Mouse (Mus musculus) heart, adult 9 months (tissue): ENCODE measurements at regions not wholly inside any gene's neighbourhood (a gene's known extent, or its start where the extent isn't known, plus 50 kb on each side); places are given as distances from the start of the nearest gene placed in this dataset.
"Not testable (repeated sequence)": the region's sequence is repeated elsewhere in the genome, so short reads cannot be mapped to it uniquely, and the experiment has no call there.

Experiments
- DNase-seq, 2 experiments: peaks; one replicate each; pipeline ENCODE4 v3.0.0; 2022; ENCODE audit warnings: low spot score in 2 of 2

DNA sequence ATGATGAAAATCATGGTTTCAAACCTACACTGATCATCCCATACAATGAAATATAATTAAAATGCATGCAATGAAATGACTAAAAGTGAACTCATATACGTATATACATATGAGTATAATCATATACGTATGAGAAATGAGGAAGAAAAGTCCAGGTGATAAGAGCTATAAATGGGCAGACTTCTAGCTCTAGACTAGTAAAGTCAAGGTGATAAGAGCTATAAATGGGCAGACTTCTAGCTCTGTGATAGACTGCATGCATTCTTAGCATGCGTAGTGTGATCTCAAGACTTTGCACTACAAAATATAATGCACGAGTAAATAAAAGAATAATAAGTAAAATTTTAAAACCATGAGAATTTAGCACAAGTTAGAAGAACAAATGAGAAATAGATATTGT, 606.2 kb upstream of the Gpc5 start:
- DNase-seq = no peak

DNA sequence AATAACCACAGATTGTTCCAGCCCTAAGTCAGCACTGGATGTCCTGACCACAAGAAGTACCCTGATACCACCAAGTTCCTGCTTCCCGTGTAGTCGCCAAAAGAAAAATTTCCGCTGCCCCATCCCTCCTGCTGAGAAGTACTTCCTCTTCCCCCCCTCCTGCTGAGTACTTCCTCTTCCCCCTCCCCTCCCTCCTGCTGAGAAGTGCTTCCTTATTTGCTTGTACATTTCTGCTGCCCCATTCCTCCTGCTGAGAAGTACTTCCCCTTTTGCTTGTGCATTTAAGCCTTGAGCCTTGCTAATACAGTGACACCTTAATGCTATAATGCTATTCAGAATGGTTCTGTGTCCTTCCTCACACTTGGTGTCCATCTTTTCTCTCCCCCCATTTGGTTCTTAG, 598.6 kb upstream of the Gpc5 start:
- not testable (repeated sequence) for DNase-seq

DNA sequence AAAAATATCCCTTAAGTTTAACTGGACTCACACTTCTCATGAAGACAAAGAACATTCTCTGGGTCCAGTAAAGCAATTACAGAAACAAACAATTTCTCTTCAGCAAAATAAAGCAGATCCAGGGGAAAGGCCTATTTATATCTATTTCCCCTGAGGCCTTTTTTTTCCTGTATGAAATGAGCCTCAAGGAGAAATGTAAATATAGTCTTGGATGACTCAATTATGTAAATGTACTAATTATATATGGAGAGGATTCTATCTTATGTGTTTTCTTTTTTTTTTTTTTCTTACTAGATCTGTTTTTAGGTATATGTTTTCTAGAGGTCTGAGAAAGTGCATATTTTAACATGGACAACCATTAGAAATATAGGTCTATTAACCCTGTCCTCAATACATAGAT, 587.0 kb upstream of the Gpc5 start:
- DNase-seq = no peak

DNA sequence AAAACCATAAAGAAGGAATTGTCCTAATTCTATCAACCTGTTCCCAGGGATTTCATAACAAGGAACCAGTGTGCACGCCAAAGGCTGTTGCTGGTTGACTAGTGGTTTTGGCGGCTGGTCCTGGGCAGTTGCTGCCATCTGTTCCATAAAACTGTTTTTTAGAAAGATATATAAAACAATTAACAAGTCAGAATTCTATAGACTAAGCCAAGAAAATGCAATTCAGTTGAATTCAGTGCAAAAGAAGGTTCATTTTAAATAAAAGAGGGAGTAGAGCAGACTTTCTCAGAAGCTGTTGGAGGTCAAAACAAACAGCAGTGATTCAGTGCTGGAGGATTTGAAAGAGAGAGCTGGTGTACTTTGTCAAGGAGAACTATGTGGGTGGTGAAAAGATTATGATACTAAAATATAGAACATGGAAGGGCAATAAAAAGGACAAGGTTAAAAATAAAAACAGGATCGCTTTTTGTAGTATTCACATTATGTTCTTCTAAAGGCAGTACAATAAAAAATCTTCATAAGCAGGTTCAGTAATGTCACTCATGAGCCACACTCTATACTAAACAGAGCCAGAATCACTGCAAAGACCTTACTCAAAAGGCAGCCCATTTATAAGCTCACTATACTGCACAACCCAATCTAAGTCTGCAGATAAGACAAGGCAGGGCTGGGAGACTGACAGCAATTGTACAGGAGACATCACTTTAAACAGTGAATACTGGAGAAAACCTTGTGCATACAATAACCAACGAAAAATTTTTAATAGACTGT, 543.9 kb upstream of the Gpc5 start:
- no peak for DNase-seq

DNA sequence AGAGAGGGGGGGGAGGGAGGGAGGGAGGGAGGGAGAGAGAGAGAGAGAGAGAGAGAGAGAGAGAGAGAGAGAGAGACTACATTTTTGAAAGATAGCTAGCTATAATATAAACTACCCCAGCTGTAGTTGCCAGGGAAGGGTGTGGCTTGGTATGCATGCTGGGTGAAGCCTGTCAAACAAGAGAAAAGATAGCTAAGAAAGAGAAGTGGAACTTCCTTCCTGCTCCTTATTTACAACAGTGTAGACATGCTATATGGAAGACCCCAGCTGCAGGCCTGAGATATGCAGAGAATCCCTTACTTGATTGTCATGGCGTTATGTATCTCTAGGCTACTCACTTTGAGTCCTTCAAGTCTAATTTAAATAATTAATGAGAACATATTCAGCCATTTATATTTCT, 542.9 kb upstream of the Gpc5 start:
- no peak for DNase-seq

DNA sequence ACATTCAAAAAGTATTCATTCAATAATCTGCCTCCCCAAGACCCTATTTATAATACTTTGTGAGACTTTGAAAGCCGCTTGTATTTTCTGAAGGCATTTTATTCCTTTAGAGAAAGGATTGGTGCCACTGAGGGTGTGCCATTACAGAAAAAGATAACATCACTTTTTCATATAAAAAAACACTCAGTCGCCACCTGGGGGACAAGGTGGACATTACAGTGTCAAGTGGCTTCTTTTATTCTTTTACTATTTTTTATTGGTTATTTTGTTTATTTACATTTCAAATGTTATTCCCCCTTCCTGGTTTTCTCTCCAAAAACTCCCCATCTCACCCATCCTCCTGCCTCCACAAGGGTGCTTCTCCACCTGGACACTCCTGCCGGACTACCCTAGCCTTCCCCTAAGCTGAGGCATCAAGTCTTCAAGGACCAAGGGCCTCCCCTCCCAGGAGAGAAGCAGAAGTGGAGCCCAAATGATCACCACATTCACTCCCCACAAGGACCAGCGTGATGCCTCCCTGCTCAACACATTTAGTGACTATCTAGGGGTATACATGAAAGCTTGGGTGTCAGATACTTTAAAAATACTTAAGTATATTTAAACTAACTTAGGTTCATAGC, 525.5 kb upstream of the Gpc5 start:
- DNase-seq = no peak

DNA sequence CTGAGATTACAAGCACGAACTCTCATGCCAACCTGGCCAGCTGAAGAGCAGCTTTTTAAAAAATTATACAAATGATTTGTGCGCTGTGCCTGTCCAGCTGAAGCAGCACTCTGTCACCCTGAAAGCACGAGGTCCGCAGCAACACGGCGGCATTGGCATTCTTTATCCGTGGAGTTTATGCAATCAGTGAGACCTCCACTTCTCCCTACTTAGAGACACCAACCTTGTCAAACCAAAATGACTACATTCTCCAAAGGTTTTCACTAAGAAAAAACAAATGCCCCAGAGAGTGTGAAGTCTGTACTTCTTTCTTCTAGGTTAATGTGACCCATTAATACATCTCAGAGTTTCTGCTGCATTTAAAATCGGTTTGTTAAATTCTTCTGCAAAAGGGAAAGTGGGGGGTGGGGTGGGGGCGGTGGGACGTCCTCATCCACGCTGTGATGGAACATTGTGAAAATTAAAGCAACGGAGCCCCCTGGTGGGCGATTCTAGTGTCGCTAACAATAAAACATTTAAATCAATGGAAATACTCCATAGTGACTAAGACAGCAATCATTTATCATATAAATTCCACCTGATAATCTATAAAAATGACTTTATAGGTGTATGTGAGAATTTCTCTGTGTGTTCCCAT, 524.2 kb upstream of the Gpc5 start:
- no peak for DNase-seq

DNA sequence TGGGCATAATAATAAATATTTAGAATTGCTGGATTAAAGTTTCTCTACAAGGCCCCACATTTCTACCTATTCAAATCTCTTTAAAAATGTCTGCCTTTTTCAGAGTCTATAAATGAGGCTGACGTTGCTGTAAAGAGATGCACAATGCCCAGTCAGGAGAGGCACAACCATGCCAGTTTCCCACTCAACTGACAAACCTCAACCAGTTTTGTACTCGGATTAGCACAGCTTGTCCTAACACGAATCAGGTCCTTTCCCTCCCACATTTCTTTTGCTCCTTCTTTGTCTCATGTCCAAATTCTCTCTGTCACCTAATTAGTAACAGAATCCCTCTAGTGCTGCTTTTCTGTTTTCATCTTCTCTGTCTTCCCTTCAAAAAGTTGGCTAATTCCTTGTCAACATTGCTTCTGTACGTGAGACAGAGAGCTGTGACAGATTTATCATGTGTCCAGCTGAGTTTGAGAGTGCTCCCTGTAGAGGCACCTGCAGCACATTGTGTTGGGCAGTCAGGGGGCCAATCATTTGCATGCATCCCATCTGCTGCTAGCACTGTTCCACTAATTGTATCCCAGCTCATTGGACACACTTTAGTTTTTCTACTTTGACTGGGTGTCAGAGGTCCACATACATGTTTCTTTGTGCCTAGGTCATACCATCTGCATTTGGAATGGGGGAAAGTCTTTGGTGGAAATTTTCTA, 504.5 kb upstream of the Gpc5 start:
- no peak for DNase-seq

DNA sequence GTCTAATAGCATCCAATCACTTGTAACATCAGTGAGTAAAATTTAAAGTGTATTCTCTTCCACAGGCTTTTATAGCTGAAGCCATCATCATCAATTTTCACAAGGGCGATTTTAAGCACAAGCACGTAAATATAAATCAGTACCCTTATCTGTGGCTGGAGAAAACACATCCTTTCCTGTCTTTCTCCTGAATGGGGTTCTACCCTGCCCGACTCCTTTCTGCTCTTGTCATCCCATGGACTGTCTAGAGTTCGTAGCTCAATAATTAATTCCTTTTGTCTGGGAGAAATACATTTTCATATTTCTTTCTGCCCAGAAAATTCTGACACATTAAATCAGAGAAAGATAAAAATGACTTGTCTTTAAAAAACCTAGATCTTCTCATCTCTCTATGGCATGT, 482.7 kb upstream of the Gpc5 start:
- no peak for DNase-seq

DNA sequence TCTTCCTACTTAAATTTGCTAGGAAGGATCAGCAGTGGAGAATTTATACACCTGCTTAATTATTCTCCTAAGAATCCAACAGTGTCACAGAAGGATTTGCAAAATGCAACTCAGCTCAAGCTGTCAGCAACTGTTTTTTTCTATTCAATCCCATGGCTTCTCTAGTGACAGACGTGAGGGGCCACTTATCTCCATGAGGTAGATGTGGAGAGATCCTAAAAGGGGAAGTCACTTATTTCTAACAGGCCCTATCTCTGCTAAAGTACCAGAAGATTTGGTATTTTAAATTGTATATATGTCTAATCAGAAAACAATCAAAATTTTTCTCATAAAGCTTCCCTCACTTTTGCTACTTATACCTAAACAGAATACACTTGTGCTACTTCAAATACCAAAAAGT, 479.6 kb upstream of the Gpc5 start:
- DNase-seq = no peak

DNA sequence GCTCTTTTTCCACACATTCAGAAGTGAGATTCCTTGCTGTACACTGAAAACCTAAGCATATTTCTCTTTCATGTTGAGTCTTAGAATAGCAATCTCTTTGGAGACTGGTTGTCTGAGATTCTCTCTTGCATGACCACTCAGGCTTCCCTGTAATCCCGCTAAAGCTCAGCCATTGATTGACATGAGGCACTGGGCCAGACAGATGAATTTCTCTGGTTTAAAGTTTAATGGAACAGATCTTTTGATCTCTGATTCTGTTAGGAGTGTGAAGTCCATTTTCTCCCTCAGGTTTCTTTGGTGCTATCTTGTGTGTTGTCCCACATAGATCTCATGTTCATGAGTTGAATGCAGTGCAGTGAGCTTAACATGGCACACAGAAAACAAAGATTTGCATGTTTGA, 435.4 kb upstream of the Gpc5 start:
- no peak for DNase-seq

DNA sequence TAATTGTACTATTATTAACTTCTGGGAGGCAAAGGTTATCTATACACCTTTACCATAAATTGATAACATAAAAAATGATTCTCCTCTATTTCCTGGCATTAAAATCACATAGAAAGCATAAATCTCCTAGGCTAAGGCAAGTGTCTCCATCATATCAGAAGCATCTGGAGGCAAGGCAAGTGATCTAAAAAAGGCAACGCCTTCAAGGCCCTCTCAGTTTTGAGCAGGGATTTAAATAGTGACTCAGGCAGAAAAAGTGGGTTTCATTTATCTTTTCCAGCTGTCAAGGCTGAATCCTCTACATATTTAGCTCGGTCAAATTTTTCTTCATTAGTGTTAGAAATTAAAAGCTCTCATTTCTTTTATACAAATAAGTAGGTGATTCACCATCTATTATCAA, 430.0 kb upstream of the Gpc5 start:
- DNase-seq = no peak

DNA sequence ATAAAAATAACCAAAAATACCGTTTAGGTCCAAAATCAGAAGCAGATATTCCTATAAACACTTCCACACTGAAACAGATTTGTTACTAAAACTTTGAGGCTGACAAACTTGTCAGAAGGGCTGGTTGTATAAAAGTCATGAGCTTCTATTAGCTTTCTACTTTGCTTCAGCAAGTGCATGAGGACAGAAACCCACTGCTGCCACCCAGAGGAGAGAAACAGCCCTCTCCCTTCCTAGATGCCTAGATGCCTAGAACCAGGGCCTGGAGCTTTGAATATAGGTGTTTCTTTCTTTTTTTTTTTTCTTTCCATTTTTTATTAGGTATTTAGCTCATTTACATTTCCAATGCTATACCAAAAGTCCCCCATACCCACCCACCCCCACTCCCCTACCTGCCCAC, 406.9 kb upstream of the Gpc5 start:
- no peak for DNase-seq

DNA sequence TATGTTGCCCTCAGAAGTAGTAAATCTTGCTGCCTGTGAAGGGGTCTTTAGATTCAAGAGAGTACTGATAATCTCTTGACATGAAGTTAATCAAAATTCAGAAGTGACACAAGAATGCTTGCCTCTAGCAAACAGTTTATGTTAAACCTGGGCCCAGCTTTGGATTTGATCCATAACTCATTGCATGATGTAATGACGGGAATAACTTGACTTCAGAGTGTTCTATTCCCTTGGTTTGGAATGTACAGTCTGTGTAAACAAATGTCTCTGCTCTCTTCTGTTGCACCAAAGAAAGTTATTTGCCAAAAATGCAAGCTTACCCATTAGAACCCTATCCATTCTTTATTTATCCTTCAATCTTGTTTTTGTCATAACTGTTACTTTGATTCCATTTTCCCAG, 397.1 kb upstream of the Gpc5 start:
- no peak for DNase-seq

DNA sequence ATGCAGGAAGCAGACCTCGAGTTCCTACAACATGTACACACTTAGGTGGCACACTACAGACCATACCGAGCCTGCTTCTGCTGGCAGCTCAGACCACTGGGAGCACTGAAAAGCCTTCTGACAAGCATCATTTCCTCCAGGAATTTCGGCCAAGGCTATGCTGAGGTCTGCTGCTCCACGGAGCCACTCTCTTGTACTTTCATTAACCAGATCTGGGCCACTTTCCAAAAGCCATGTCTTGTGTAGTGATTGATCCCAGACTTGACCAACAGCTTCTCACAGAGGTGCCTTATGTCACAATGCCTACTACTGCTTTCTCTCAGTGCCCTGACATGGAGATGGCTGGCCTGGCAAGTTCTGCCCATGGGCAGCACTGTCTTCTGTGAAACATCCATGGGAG, 394.5 kb upstream of the Gpc5 start:
- DNase-seq = no peak

DNA sequence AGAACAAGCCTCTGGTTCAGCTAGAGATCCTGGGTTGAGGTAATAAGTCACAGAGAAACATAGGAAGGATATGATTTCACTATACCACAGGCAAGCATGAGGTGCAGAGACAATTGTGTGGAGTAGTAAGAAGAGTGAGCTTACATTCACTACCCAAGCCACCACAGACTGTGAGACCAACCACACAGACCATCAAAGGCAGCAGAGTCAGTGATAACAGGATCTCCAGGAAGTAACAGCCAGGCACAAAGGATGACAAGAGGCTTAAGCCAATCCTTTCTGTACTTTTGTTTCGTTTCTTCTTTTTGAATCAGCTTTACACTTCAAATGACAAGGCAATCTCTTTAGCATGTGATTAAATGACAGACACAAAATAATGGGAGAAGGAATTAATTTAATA, 368.9 kb upstream of the Gpc5 start:
- no peak for DNase-seq

DNA sequence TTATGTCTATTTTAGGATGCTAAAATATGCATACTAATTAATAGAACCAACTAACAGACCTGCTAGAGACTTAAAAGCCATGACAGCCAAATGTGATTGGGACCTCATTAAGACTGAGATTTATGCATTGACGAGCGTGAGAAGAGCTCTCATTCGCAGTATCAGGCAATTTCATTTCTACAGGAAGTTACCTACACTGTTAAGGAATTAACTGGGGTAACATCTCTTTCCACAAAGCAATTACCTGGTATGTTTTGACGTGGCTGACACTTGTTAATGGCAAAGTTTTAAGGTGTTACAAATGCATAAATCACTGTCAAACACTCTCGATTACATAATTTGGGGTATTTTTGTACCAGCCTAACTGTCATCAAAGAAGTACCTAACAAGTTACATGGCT, 324.7 kb upstream of the Gpc5 start:
- DNase-seq = no peak

DNA sequence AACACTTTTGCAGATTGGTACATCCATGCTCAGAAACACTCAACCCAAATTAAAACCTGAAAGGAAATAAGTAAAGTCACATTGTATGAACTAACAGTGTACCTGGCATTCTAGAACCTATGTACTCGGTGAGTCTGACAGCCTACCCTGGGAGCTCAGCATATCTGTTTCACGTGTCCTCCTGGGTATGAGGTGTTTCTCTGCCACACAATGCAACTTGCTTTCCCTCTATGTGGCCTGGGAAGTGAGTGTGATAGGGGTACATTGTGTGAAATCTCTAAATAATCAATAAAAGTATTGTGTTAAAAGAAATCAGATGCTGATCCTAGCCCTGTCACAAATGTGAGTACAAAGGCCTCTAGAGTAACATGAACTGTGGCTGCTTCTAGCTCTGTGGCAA, 315.3 kb upstream of the Gpc5 start:
- DNase-seq = no peak

DNA sequence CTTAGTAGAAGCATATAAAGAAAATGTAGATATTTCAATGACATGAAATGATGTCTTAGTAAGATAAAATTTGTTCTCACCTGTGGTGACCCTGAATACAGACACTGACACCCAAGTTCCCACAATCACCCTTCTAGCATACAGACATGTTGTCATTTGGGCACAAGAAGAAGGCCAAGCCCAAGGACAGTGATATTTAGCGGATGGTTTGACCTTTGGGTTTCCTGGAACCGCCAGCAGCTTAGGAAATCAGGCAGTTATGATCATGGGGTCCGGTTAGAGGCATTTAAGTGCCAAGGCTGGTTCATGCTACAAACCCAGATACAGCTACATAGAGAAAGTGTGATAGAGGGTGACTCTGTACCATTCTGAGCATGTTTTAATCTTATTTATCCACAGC, 310.2 kb upstream of the Gpc5 start:
- DNase-seq = no peak

DNA sequence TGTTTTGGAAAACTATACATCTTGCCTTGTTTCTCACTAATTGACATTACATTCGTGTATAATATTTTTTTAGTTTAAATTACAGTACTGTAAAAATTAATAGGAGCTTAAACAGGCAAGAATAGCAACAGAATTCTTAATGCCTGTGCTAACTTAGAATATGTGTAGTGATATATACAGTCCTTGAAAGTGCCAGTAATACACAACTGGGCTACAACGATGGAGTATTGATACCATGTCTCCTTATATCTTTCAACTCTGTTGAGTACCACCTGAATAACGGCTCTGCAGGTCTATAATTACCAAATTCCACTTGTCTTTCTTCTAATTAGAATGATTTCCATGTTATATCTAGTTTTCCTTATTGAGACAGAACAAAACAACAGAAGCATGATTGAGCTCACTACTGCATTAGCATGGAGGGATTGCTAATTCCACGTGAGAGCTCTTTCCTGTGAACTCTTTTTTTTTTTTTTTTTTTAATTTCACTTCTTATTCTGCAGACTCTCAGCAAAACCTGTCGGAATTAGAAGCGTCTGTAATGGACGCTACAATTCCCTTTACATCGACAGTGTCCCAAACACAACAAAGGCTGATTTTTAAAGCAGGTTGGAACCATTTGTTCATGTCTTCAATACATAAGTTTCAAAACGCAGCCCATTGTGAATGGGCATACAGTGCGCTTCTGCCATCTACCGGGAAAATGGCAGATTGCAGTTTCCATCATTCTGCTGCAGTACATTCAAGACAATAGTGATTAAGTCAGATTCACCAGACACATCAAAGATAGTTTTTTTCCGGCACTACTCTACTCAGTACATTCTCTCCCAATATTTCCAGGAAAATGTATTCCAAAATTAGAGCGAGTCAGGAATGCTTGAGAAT, 300.8 kb upstream of the Gpc5 start:
- no peak for DNase-seq

DNA sequence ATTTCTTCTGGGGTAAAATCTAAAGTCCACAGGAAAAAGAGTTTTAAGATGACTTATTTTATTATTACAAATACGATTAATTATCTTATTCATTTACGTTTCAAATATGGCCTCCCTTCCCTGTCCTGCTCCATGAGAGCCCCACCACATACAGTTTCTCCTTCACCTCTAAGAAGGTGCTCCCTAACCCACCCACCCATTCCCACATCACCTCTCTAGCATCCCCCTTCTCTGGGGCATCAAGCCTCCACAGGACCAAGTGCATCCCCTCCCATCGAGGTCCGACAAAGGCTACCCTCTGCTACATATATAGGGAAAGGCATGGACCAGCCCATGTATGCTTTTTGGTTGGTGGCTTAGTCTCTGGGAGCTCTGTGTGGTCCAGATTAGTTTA, 300.2 kb upstream of the Gpc5 start:
- no peak for DNase-seq

DNA sequence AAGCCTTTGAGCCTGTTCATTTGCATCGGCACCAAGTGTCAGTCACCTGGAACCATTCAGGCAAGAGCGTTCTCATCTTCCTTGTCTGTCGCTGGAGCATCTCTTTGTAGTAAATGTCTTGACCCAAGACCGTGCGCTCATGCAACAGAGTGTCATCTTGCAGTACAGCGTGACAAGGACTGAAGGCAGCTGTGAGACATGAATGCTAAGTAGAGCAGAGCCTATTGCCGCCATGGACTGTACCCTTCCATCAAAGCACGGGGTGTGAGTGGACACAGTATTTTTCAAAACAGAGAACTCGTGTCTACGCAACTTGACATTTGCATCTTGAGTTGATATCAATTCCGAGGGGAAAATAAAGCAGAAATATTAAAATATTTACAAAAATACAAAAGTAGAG, 287.4 kb upstream of the Gpc5 start:
- DNase-seq = no peak
